ENCODE assay signal across 14 mouse cellular contexts in genomic region chr7:84293054-84293453, GRCm38 (mm10).
DNase-seq lines count a peak whose midpoint lies in the region; ATAC-seq lines count a peak whose summit lies in the region.
"Had no signal": no experiment of that assay in that cellular context is flagged by ENCODE, and none has a peak within 500 bp of the region (broad histone marks: within the 10 kb centered on the region; RNA-seq: fewer than 3 reads in every experiment).

No protein-coding gene starts in this region.

- intact Hi-C loops in gastrocnemius, postnatal 36 days (cut with DNase I) = no loop called here

- DNase-seq in heart, adult 11 months = peak; percentile 91
- DNase-seq in lung, postnatal 36 days = peak; percentile 20
- no peak for DNase-seq in lung, postnatal 4 days
- DNase-seq in gastrocnemius, postnatal 36 days = peak; percentile 29 to 39
- peak; percentile 44 for DNase-seq in skeletal muscle tissue, adult 2 months (ENCODE audit: low read depth, low spot score)
- no peak for DNase-seq in B cell, adult 2 months
- DNase-seq: cerebellum, postnatal 36 days; right cerebral cortex, adult 18-20 months had no signal

- H3K4me2 ChIP-seq in heart, embryonic 12.5 days = no peak overlapping the region
- H3K4me2 ChIP-seq in hindbrain, embryonic 12.5 days (replicated peaks) = no peak overlapping the region
- H3K4me2 ChIP-seq: forebrain, embryonic 15.5 days; liver, embryonic 15.5 days; neural tube, embryonic 12.5 days had no signal

- no peaks in the 10 kb centered on the region for H3K36me3 ChIP-seq in heart, embryonic 12.5 days
- peaks cover 38% of the 10 kb centered on the region for H3K36me3 ChIP-seq in hindbrain, embryonic 12.5 days
- H3K36me3 ChIP-seq: liver, embryonic 15.5 days had no signal

- no peaks in the 10 kb centered on the region for H3K9me3 ChIP-seq in heart, embryonic 12.5 days (replicated peaks)
- H3K9me3 ChIP-seq in hindbrain, embryonic 12.5 days (replicated peaks) = no peaks in the 10 kb centered on the region
- H3K9me3 ChIP-seq: forebrain, embryonic 15.5 days; liver, embryonic 15.5 days; neural tube, embryonic 12.5 days had no signal

- no peak overlapping the region for H3K9ac ChIP-seq in heart, embryonic 12.5 days
- no peak overlapping the region for H3K9ac ChIP-seq in hindbrain, embryonic 12.5 days
- H3K9ac ChIP-seq: forebrain, embryonic 15.5 days; liver, embryonic 15.5 days; neural tube, embryonic 12.5 days had no signal

- 69% methylated on average over 7 of the region's 7 CpGs for WGBS in heart, embryonic 12.5 days
- WGBS in hindbrain, embryonic 12.5 days = 81% methylated on average over 7 of the region's 7 CpGs

- H3K4me1 ChIP-seq in heart, embryonic 12.5 days (replicated peaks) = 0 out of 2 replicates have a peak, but pooled peaks cover 5% of the 10 kb centered on the region
- H3K4me1 ChIP-seq in hindbrain, embryonic 12.5 days = no peaks in the 10 kb centered on the region
- H3K4me1 ChIP-seq: liver, embryonic 15.5 days; neural tube, embryonic 12.5 days had no signal

- no peaks in the 10 kb centered on the region for H3K27me3 ChIP-seq in heart, embryonic 12.5 days (replicated peaks)
- no peaks in the 10 kb centered on the region for H3K27me3 ChIP-seq in hindbrain, embryonic 12.5 days
- H3K27me3 ChIP-seq: forebrain, embryonic 15.5 days; liver, embryonic 15.5 days; neural tube, embryonic 12.5 days had no signal

- H3K4me3 ChIP-seq in heart, embryonic 12.5 days = no peak overlapping the region
- H3K4me3 ChIP-seq in hindbrain, embryonic 12.5 days = no peak overlapping the region
- H3K4me3 ChIP-seq: forebrain, embryonic 15.5 days; liver, embryonic 15.5 days; neural tube, embryonic 12.5 days had no signal

- ATAC-seq in heart, embryonic 12.5 days (ENCODE audit: insufficient number of reproducible peaks, low FRiP score) = no peak
- ATAC-seq in hindbrain, embryonic 12.5 days (ENCODE audit: low FRiP score) = no peak
- ATAC-seq: forebrain, embryonic 15.5 days; midbrain, embryonic 16.5 days had no signal

- no peak overlapping the region for H3K27ac ChIP-seq in heart, embryonic 12.5 days (ENCODE audit: poor library complexity, severe bottlenecking)
- H3K27ac ChIP-seq in hindbrain, embryonic 12.5 days = no peak overlapping the region
- H3K27ac ChIP-seq: forebrain, embryonic 15.5 days; liver, embryonic 15.5 days; neural tube, embryonic 12.5 days had no signal

Comparison
In these comparisons a context has a peak if more than half of its experiments do, and no peak if none do; other contexts are left out.
1. DNase-seq: peak in heart, adult 11 months (single experiment), lung, postnatal 36 days (single experiment), gastrocnemius, postnatal 36 days (2 of 2) and skeletal muscle tissue, adult 2 months (single experiment); none in lung, postnatal 4 days (0 of 2) and B cell, adult 2 months (0 of 2).